Mouse (Mus musculus) heart, postnatal 25 days (tissue): ENCODE data around the gene Selplg. TPM values are rescaled to one million over a fixed set of nuclear protein-coding genes. Genes with fewer than 3 reads are reported as not detected.

Experiments used
- DNase-seq: peaks from one replicate; pipeline ENCODE4 v3.0.0; 2022; ENCODE audit warnings: low spot score
- intact Hi-C: fragments of 180-260 bp; cut with DNase I; formaldehyde crosslinking; loops from one replicate; pipeline ENCODE4 v1.15.1; 2025
- total RNA-seq, 2 experiments: library from RNA; stranded (reverse); gene quantifications; 2 replicates each; pipeline ENCODE4 v1.2.3; 2021

The Selplg gene
- total RNA-seq, 2 experiments from 2014 or later, result 2.4 to 3.6 TPM

DNA sequence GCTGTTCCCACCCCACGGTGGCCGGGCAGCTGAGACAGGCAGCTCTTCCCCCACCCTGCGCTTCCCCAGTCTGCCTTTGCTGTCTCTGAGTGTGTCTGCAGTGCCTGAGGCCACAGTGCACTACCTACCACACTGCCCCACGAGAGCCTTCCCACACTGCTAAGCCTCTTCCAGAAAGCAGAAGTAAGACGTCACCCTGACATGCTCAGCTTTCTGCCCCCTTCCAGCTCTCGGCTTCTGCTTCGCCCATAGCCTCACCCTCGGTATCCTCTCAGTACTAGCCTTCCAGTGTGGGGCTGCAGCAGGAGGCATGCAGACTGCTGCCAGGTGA, 55.6 kb downstream of the Selplg start:
- intact Hi-C loops, result no loop called here
- no peak for DNase-seq

DNA sequence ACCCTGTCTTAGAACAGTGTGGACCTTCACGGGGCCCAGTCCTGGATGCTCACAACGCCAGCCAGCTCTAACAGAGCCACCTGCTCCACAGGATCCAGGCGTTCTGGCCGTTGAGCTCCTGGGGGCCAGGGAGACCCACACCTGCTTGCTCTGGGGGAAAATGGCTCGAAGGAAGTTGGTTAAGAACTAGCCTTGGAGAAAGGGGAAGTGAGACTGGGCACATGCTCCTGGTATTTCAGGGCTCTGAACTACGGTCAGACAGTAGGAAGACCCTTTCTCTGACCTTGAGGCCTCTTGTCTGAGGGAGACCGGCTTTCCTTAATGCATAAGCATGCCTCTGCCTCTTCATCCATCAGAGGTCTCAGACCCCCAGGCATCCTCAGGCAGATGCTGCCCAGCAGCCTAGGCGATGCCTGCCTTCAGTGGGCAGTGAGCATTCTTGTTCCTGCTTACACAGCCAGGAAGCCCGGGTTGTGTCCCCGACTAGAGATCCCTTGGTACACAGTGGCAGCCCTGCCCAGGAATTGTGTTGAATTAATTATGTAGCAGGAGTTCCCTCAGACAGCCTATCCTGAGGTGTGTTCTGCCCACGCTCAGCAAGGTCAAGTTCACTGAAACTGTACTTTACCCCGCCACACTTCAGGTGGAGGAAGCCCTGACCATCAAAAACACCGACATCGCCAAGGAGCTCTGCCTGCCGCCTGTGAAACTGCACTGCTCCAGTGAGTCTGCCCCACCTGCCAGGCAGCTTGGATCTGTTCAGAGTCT, 56.1 kb downstream of the Selplg start:
- DNase-seq, result no peak
- intact Hi-C loops, result no loop called here

DNA sequence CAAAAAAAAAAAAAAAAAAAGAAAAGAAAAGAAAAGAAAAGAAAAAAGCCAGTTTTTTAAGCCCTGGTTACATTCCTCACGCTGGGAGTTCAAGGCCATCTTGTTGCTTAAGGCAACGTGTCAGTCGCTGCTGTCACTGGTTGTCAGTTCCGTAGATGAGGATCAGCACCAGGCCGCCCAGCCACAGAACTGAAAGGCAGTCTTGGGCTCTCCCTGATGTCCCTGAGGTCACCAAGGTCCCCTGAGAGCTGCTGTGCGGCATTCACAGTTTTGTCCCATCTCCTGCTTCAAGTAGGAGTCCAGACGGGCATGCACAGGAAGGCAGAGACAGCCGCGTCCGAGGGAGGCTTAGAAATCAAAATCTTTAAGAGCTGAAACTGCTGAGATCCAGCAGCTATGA, 56.9 kb downstream of the Selplg start:
- no peak for DNase-seq
- intact Hi-C loops, result no loop called here

DNA sequence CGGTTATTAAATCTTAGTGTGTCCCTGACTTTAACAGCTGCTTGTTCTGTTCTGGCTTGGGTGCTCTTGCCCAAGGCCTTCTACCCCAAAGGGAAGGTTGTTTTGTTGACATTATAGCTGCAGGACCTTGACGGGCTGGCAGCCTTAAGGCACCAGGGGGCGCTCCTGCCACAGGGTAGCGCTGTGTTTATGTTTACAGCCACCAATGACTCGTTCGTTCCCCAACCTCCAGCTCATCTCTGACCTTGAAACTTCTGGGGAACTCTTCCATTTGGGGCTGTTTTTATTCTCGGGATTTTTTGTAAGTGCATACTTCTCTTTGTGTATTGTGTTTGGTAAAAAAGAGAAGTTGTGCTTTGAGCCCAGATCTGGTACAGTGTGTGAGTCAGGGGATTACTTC, 58.8 kb downstream of the Selplg start:
- DNase-seq, result peak; percentile 69
- intact Hi-C loops, result loop anchor here (1.0 to 5.0 kb wide), 2 partner anchors 42 to 179 kb away; no protein-coding TSS in a partner anchor

DNA sequence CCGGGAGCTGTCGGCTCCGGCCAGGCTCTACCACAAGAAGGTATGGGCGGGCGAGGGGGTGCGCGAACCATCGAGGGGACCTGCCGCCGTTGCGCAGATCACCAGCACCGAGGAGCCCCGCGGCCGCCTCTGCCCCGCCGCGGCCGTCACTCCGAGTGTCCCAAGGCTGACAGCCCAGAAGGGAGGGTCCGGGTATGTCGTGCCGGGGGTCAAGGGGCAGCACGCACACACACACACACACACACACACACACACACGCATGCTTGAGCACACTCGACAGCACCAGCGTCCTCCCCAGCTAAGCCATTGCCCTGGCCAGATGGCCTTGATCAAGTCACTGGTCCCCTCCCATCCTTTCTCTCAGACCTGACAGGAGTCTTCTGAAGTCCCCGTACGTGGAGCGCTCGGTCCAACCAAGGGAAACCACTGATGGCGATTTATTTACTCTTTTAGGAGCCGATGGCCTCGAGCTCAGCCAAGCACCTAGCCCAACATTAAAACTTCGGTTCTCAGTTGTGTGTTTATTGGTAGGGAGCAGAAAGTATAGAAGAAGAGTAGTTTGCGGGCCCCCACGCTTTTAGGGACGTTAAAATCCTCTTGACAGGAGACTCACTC, 59.4 kb downstream of the Selplg start:
- intact Hi-C loops, result loop anchor here (1.0 to 5.0 kb wide), 2 partner anchors 42 to 179 kb away; no protein-coding TSS in a partner anchor
- DNase-seq, result no peak

DNA sequence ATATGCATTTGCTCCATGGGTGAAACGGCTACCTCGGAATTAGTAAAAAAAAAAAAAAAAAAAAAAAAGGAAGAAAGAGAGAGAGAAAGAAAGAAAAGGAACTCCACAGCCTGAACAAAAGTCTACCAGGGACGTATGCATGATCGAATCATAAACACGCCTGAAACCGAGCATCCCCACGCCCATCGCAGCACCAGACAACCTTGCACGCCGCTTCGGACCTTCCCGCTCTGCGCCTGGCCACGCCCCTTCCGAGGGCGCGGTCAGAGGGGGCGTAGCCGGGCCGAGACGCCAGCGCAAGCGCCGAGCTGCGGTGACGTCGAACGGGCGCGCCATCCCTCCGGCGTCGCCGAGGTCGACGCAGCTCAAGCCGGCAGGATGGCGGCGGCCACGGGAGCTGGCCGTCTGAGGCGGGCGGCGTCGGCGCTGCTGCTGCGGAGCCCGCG, 60.0 kb downstream of the Selplg start, which contains the start of the genes Sart3 and Iscu:
Gene Sart3 (minus strand): TSS at position 61 of the 446 bp plus-strand sequence.
Gene Iscu (plus strand): TSS at position 299 of the 446 bp plus-strand sequence.
- intact Hi-C loops, result loop anchor here (5.0 kb wide), 1 partner anchor 180 kb away; no protein-coding TSS in a partner anchor

DNA sequence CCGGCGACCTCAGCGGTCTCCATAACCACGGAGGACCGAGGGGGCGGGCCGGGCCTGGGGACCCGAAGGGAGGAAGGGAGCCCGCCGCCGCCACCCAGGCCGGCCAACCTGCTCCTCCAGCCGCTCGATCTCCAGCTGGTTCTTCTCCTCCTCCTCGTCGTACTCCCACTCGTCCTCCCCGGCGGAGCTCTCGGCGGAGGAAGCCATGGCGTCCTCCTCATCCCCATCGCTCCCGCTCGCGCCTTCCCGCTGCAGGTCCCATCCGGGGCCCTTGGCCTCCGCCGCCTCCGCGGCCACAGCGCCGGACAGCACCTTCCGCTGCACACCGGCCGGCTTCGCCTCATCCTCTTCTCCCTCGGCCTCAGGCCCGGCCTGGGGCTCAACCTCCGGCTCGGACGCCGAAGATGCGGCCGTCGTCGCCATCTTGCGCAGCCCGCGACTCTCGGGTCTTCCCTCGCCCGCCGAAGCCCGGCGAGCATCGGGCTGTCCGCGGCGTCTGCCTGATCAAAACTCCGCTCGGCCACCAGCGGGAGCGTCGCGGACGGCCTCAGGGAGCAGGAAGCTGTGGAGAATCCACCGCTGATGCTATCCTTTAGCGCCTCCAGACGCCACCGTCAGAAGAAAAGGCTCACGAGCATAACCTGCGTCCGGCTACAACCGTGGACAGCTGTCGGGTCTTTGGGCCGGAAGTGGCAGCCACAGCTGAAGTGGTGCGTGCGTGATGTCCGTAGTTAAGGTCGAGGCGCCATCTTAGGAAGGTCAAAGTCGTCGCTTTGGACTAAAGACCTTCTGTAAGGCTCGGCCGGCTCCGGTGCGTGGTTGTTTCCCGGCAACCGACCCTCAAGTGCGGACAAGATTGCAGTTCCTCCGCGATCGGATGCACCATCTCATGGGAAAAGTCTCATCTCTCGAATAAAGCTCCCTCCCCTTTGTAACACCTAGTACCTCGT, 61.0 kb downstream of the Selplg start:
- intact Hi-C loops, result loop anchor here (5.0 kb wide), 1 partner anchor 181 kb away; no protein-coding TSS in a partner anchor
- peak; percentile 78 for DNase-seq

More for the DNA sequence above, 60.0 kb downstream of the Selplg start, which contains the start of the genes Sart3 and Iscu:
- peak; percentile 88 for DNase-seq

DNA sequence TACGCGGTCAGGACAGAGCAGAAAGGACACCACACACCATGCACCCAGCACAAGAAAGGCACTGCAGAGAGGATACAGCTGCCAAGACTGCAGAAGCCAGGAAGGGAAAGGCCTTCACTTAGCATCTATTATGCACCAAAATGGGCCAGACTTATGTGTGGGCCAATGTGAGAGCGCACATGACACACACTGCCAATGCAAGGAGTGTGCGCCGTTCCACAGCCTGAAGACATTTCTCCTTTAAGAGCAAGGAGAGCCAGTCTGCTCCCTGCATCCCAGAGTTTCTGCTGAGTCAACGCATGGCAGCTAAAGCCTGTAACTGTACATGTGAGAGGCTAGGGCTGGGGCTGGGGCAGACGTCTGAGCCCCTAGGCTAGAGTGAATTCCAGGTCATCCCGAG, 63.6 kb downstream of the Selplg start:
- intact Hi-C loops, result no loop called here
- no peak for DNase-seq

Other genes starting within 250 kb of the Selplg start
- gene Cmklr1, start 182.2 kb downstream of the Selplg start, total RNA-seq, result 10 to 100 TPM; 23.6 to 29.9 TPM
- gene 1700069L16Rik, start 107.9 kb downstream of the Selplg start, total RNA-seq, result not detected
- 1 to 10 TPM; 6.4 to 7.8 TPM for gene Ficd, start 96.8 kb downstream of the Selplg start, total RNA-seq
- 10 to 100 TPM; 14.1 to 17.1 TPM for gene Sart3, start 60.1 kb downstream of the Selplg start, total RNA-seq
- gene Iscu, start 59.9 kb downstream of the Selplg start, total RNA-seq, result 100 to 1,000 TPM; 164 to 165 TPM
- gene Tmem119, start 32.1 kb downstream of the Selplg start, total RNA-seq, result 1 to 10 TPM; 6.7 to 7.3 TPM
- gene Coro1c, start 76.1 kb upstream of the Selplg start, total RNA-seq, result 10 to 100 TPM; 34.5 to 35.2 TPM
- gene Ssh1, start 161.2 kb upstream of the Selplg start, total RNA-seq, result 10 to 100 TPM; 13.4 to 16.9 TPM
- gene Dao, start 171.1 kb upstream of the Selplg start, total RNA-seq, result not detected
- gene Usp30, start 232.8 kb upstream of the Selplg start, total RNA-seq, result 10 to 100 TPM in 1 of 2 experiments, 1 to 10 TPM in 1; 9.9 to 11.1 TPM